Mouse (Mus musculus) cortical plate, adult 2 months (tissue): ENCODE results near the gene Spag6.

Source experiments
- CTCF ChIP-seq: fragments of 200-500 bp; IDR thresholded peaks from 2 replicates; pipeline ENCODE4 v1.5.1; 2011; ENCODE audit warnings: mild to moderate bottlenecking, control low read depth, low read length; ENCODE audit not compliant: insufficient read depth; ENCODE audit errors: extremely low read depth
- POLR2A ChIP-seq: fragments of 200-500 bp; IDR thresholded peaks from 2 replicates; pipeline ENCODE4 v1.6.1; 2011; ENCODE audit warnings: mild to moderate bottlenecking, low read length, control low read depth; ENCODE audit not compliant: insufficient read depth; ENCODE audit errors: extremely low read depth

DNA sequence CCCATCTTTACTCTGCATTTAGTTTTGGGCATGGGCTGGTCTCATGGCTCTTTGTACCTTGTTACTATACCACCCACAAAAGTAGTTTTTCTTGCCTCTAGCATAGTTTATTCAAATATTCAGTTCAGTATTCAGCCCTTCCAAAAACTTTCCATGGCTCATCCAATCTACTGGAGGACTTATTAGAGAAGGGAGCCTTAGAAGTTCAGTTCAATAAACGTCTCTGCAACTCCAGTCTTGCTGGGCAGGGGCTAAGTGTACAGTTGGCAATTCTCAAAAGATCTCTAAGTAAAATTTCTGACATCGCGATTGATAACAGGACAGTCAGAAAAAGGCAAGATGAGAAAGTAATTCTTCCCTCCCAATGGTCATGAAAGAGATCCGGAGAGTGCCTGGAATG is 13.3 kb upstream of the Spag6 start:
- TF ChIP-seq CTCF: no peak
- no peak for TF ChIP-seq POLR2A
